Mouse (Mus musculus) MEL (cell line): ENCODE measurements around the gene Fcer1g. TPM values are rescaled to one million over a fixed set of nuclear protein-coding genes. Genes with fewer than 3 reads are reported as not detected.

Experiments used
- DNase-seq: peaks from one replicate; pipeline ENCODE4 v3.0.0; 2011; ENCODE audit warnings: low read depth, low spot score
- H3K27ac ChIP-seq: 2 replicates; pipeline ENCODE4 v1.5.1; 2012; ENCODE audit warnings: low read depth, mild to moderate bottlenecking, control low read depth, low read length, moderate library complexity; ENCODE audit not compliant: control insufficient read depth
- H3K27me3 ChIP-seq, 2 experiments: fragments of 150-350 bp in 1 of 2; sonication (generic) in 1 of 2; 2 replicates each; pipeline ENCODE4 v1.6.1; 2012; ENCODE audit warnings: low read length in 2 of 2, mild to moderate bottlenecking in 2 of 2, improper control_type of control experiment in 1 of 2, moderate library complexity in 1 of 2; ENCODE audit not compliant: insufficient read depth in 2 of 2, control insufficient read depth in 1 of 2
- H3K36me3 ChIP-seq, 2 experiments: 2 replicates each; pipeline ENCODE4 v1.6.1; 2012 to 2014; ENCODE audit warnings: low read length in 2 of 2, improper control_type of control experiment in 1 of 2, inconsistent platforms in 1 of 2, mild to moderate bottlenecking in 1 of 2; ENCODE audit not compliant: insufficient read depth in 2 of 2, control insufficient read depth in 1 of 2
- H3K4me1 ChIP-seq, 2 experiments: fragments of 150-350 bp in 1 of 2; sonication (generic) in 1 of 2; 2 replicates each; pipeline ENCODE4 v1.6.1; 2012; ENCODE audit warnings: low read length in 2 of 2, improper control_type of control experiment in 1 of 2, mild to moderate bottlenecking in 1 of 2; ENCODE audit not compliant: insufficient read depth in 2 of 2, control insufficient read depth in 1 of 2
- H3K4me3 ChIP-seq, 2 experiments: fragments of 150-350 bp in 1 of 2; sonication (generic) in 1 of 2; 2 replicates each; pipeline ENCODE4 v1.5.1; 2012; ENCODE audit warnings: low read depth in 2 of 2, low read length in 2 of 2, mild to moderate bottlenecking in 2 of 2, moderate library complexity in 2 of 2, control low read depth in 1 of 2, improper control_type of control experiment in 1 of 2; ENCODE audit not compliant: control insufficient read depth in 1 of 2, insufficient read depth in 1 of 2
- H3K79me2 ChIP-seq: 2 replicates; pipeline ENCODE4 v1.6.1; 2012; ENCODE audit warnings: mild to moderate bottlenecking, low read length, moderate library complexity; ENCODE audit not compliant: control insufficient read depth, poor library complexity, insufficient read depth
- H3K9ac ChIP-seq: 2 replicates; pipeline ENCODE4 v1.6.1; 2012; ENCODE audit warnings: low read depth, mild to moderate bottlenecking, control low read depth, low read length, moderate library complexity; ENCODE audit not compliant: control insufficient read depth, poor library complexity, severe bottlenecking
- H3K9me3 ChIP-seq: fragments of 150-350 bp; sonication (generic); replicated peaks from 2 replicates; pipeline ENCODE4 v1.6.1; 2012; ENCODE audit warnings: mild to moderate bottlenecking, low read length, improper control_type of control experiment, moderate library complexity; ENCODE audit not compliant: insufficient read depth
- BHLHE40 ChIP-seq: IDR thresholded peaks from 2 replicates; pipeline ENCODE4 v1.6.1; 2012; ENCODE audit warnings: low read depth, mild to moderate bottlenecking, inconsistent platforms, low read length, improper control_type of control experiment, borderline replicate concordance
- CHD2 ChIP-seq: IDR thresholded peaks from 2 replicates; pipeline ENCODE4 v1.6.1; 2011; ENCODE audit warnings: low read length, improper control_type of control experiment
- ELF1 ChIP-seq: IDR thresholded peaks from 2 replicates; pipeline ENCODE4 v1.6.1; 2014; ENCODE audit warnings: low read depth, mild to moderate bottlenecking, inconsistent platforms, low read length, improper control_type of control experiment, moderate library complexity
- ETS1 ChIP-seq: IDR thresholded peaks from 2 replicates; pipeline ENCODE4 v1.6.1; 2012; ENCODE audit warnings: low read depth, mild to moderate bottlenecking, inconsistent platforms, low read length, improper control_type of control experiment, moderate library complexity
- GABPA ChIP-seq: IDR thresholded peaks from 2 replicates; pipeline ENCODE4 v1.6.1; 2012; ENCODE audit warnings: low read depth, mild to moderate bottlenecking, inconsistent platforms, low read length, improper control_type of control experiment, moderate library complexity
- HCFC1 ChIP-seq: IDR thresholded peaks from 2 replicates; pipeline ENCODE4 v1.6.1; 2012; ENCODE audit warnings: low read depth, mild to moderate bottlenecking, inconsistent platforms, low read length, improper control_type of control experiment, moderate library complexity
- KAT2A ChIP-seq: conservative IDR thresholded peaks from 2 replicates; pipeline ENCODE4 v1.6.1; 2012; ENCODE audit warnings: low read depth, low read length, improper control_type of control experiment, inconsistent platforms
- MAFK ChIP-seq: IDR thresholded peaks from 2 replicates; pipeline ENCODE4 v1.6.1; 2011; ENCODE audit warnings: low read depth, mild to moderate bottlenecking, low read length, improper control_type of control experiment, borderline replicate concordance
- MAX ChIP-seq: IDR thresholded peaks from 2 replicates; pipeline ENCODE4 v1.6.1; 2011; ENCODE audit warnings: low read length, improper control_type of control experiment
- MXI1 ChIP-seq: IDR thresholded peaks from 2 replicates; pipeline ENCODE4 v1.6.1; 2011; ENCODE audit warnings: mild to moderate bottlenecking, low read depth, low read length, improper control_type of control experiment
- MYB ChIP-seq: IDR thresholded peaks from 2 replicates; pipeline ENCODE4 v1.6.1; 2011; ENCODE audit warnings: mild to moderate bottlenecking, low read depth, low read length, improper control_type of control experiment
- POLR2AphosphoS5 ChIP-seq: IDR thresholded peaks from 2 replicates; pipeline ENCODE4 v1.6.1; 2012; ENCODE audit warnings: low read depth, borderline replicate concordance, mild to moderate bottlenecking, inconsistent platforms, low read length, moderate library complexity, mixed read lengths
- RCOR1 ChIP-seq: IDR thresholded peaks from 2 replicates; pipeline ENCODE4 v1.6.1; 2012; ENCODE audit warnings: low read depth, mild to moderate bottlenecking, inconsistent platforms, low read length, improper control_type of control experiment
- SIN3A ChIP-seq: IDR thresholded peaks from 2 replicates; pipeline ENCODE4 v1.6.1; 2012; ENCODE audit warnings: low read length, improper control_type of control experiment, inconsistent platforms
- SMC3 ChIP-seq: IDR thresholded peaks from 2 replicates; pipeline ENCODE4 v1.6.1; 2011; ENCODE audit warnings: low read depth, low read length, improper control_type of control experiment
- TBP ChIP-seq: IDR thresholded peaks from 2 replicates; pipeline ENCODE4 v1.8.0; 2011; ENCODE audit warnings: low read depth, low read length, improper control_type of control experiment
- UBTF ChIP-seq: IDR thresholded peaks from 2 replicates; pipeline ENCODE4 v1.6.1; 2012; ENCODE audit warnings: low read depth, mild to moderate bottlenecking, inconsistent platforms, low read length, improper control_type of control experiment, moderate library complexity, borderline replicate concordance; ENCODE audit not compliant: insufficient read depth
- USF1 ChIP-seq: IDR thresholded peaks from 2 replicates; pipeline ENCODE4 v1.6.1; 2014; ENCODE audit warnings: low read depth, mild to moderate bottlenecking, inconsistent platforms, low read length, improper control_type of control experiment, moderate library complexity
- ZC3H11A ChIP-seq: IDR thresholded peaks from 2 replicates; pipeline ENCODE4 v1.6.1; 2012; ENCODE audit warnings: low read depth, mild to moderate bottlenecking, inconsistent platforms, low read length, improper control_type of control experiment
- polyA plus RNA-seq, 2 experiments: library from polyadenylated mRNA; stranded (reverse) in 1 of 2; unstranded in 1 of 2; fragments of >175 nt in 1 of 2; fragments of >200 nt in 1 of 2; gene quantifications; 2 replicates each; pipeline versions ENCODE4 v1.2.1 to v1.2.4; 2012; ENCODE audit warnings: low replicate concordance in 2 of 2, low read depth in 1 of 2; ENCODE audit not compliant: insufficient read length in 2 of 2, insufficient read depth in 1 of 2, missing spikeins in 1 of 2
- total RNA-seq: library from RNA; depleted of rRNA; stranded (reverse); fragments of 300-350 nt; gene quantifications from 2 replicates; pipeline ENCODE4 v1.2.3, GENCODE M21; 2012

Gene Fcer1g
- total and polyA plus RNA-seq, 3 experiments = 0.62 to 1.1 TPM; not detected in 1

DNA sequence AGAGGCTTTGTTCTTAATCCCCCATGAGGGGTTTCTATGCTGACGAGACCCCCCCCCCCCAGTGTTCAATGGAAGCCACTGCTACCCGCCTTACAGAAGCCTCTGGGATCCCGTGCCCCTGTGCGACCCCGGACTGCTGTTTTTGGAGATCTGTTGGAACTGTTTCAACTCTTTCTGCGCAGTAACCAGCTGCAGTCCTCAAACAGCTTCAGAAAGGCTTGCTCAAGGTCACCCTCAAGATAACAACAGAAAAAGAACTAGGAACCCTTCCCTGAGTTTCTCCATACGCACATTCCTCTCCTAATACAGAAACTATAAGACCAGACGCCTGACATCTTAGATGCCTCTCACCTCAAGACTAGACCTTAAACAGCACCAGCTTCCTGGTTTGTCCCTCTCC is 45.1 kb downstream of the Fcer1g start:
- Histone ChIP-seq H3K9ac (no peak overlapping the region), H3K27ac (no peak overlapping the region), H3K36me3 (peaks cover 0 to 6% of the 10 kb centered on the region in 2 experiments; a peak in 2 of 4 replicates), H3K4me1 (peaks cover 0 to 8% of the 10 kb centered on the region in 2 experiments; a peak in 2 of 4 replicates), H3K4me3 (no peak overlapping the region), H3K79me2 (no peaks in the 10 kb centered on the region), H3K27me3 (peaks cover 0 to 3% of the 10 kb centered on the region in 2 experiments; a peak in 1 of 4 replicates), H3K9me3 (no peaks in the 10 kb centered on the region)
- no peak for TF ChIP-seq MAX
- DNase-seq = no peak

DNA sequence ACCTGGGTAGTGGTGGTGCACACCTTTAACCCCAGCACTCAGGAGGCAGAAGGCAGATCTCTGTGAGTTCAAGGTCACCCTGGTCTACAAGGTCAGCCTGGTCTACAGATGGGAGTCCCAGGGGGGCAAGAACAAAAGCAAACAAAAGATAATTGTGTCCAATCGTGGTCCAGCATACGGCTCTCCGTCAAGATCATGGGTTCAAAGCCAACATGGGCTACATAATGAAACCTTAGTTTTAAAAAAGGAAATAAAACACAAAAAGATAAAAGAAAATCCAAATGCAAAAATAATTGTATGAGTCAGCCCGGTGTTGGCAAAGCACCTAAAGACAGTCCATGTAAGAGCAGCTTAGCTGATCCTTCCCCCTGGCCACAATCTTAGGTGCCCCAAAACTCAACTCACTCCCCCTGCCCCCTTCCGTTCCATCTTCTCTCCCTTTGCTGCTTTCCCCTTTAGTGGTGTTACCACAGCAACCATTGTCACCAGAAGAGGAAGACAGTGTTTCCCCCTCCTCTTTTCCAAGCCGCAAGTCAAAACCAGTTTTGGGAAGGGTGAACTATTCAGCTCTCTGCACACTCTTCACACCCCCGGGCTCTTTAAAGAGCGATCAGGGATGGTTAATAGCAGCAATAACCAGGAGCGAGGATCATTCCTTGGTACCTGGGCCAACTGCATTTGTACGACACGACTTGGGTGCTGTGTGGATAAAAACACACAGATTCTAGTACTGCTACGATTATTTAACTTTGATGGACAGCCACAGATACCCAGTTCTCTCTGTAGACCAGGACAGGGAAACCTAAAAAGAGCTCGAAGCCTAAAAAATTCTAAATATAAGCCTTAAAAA is 46.1 kb downstream of the Fcer1g start:
- Histone ChIP-seq H3K79me2 (no peaks in the 10 kb centered on the region), H3K4me1 (peaks cover 0 to 13% of the 10 kb centered on the region in 2 experiments; a peak in 2 of 4 replicates), H3K4me3 (no peak overlapping the region), H3K9me3 (no peaks in the 10 kb centered on the region), H3K9ac (no peak overlapping the region), H3K36me3 (peaks cover 0 to 9% of the 10 kb centered on the region in 2 experiments; a peak in 2 of 4 replicates), H3K27ac (no peak overlapping the region), H3K27me3 (no peaks in the 10 kb centered on the region)
- no peak for DNase-seq
- TF ChIP-seq ZC3H11A (no peak), UBTF (no peak), MAX (no peak), CHD2 (no peak), SIN3A (no peak), ELF1 (no peak), MYB (no peak), MAFK (no peak), BHLHE40 (no peak), POLR2AphosphoS5 (no peak), RCOR1 (no peak), ETS1 (no peak), MXI1 (no peak), SMC3 (no peak), TBP (no peak), USF1 (no peak), GABPA (no peak), HCFC1 (no peak), KAT2A (no peak)
